Mouse (Mus musculus) bone marrow, adult 2 months (tissue): ENCODE measurements around the gene Mapkapk2.

Experiments used
- CTCF ChIP-seq: fragments of 200-500 bp; IDR thresholded peaks from 2 replicates; pipeline ENCODE4 v1.5.1; 2011; ENCODE audit warnings: low read length, control low read depth; ENCODE audit not compliant: control insufficient read depth, insufficient read depth
- POLR2A ChIP-seq: fragments of 200-500 bp; IDR thresholded peaks from 2 replicates; pipeline ENCODE4 v1.6.1; 2011; ENCODE audit warnings: low read depth, mild to moderate bottlenecking, control low read depth, low read length, borderline replicate concordance; ENCODE audit not compliant: control insufficient read depth

DNA sequence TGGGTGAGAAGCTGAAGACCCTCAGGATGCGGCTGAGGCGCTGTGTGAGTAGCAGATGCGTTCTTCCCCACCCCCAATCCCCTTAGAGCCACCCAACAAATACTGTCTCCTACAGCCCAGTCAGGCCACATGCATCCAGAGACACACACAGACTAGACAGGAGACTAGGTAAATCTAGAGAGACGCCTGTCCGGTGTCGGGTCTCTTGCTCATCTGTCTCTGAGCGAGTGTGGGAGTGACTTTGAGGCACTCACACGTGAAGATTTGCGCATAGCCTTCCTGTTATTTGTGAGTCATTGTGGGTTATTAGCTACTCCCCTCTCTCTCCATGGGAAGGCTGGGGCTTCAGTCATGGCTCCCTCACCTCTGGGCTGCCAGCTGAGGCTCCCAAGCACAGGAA is 76.2 kb downstream of the Mapkapk2 start:
- TF ChIP-seq CTCF (no peak), POLR2A (no peak)
